Mouse (Mus musculus): ENCODE results near the gene Mctp1. TPM values are rescaled to one million over a fixed set of nuclear protein-coding genes. Genes with fewer than 3 reads are reported as not detected.

Mctp1 gene
- total and polyA plus RNA-seq, 3 experiments = not detected

- Histone ChIP-seq H3K4me1 (ENCODE audit: control insufficient read depth in 1 of 2, insufficient read depth in 2 of 2, low read length in 2 of 2) (no peaks in the 10 kb centered on the region), H3K9ac (ENCODE audit: control insufficient read depth, low read depth, low read length, poor library complexity, severe bottlenecking) (no peak overlapping the region), H3K79me2 (ENCODE audit: control insufficient read depth, insufficient read depth, low read length, poor library complexity) (no peaks in the 10 kb centered on the region), H3K9me3 (replicated peaks; ENCODE audit: insufficient read depth, low read length) (no peaks in the 10 kb centered on the region), H3K4me3 (ENCODE audit: control insufficient read depth in 1 of 2, insufficient read depth in 1 of 2, low read depth in 2 of 2, low read length in 2 of 2) (no peak overlapping the region), H3K27ac (ENCODE audit: control insufficient read depth, low read depth, low read length) (no peak overlapping the region), H3K36me3 (ENCODE audit: control insufficient read depth in 1 of 2, insufficient read depth in 2 of 2, low read length in 2 of 2) (no peaks in the 10 kb centered on the region), H3K27me3 (ENCODE audit: control insufficient read depth in 1 of 2, insufficient read depth in 2 of 2, low read length in 2 of 2) (no peaks in the 10 kb centered on the region)
- DNase-seq (ENCODE audit: low read depth, low spot score) = no peak
- TF ChIP-seq USF2 (IDR thresholded peaks at IDR 0.05; ENCODE audit: borderline replicate concordance in 1 of 2, insufficient read depth in 1 of 2, low read depth in 1 of 2, low read length in 2 of 2) = no peak
- no peak for TF ChIP-seq MAZ (IDR thresholded peaks at IDR 0.05; ENCODE audit: low read depth, low read length)
- no peak for TF ChIP-seq ZC3H11A (IDR thresholded peaks at IDR 0.05; ENCODE audit: low read depth, low read length)
- no peak for TF ChIP-seq NRF1 (IDR thresholded peaks at IDR 0.05; ENCODE audit: insufficient read depth, low read depth, low read length, poor library complexity, severe bottlenecking)
- no peak for TF ChIP-seq RAD21 (IDR thresholded peaks at IDR 0.05; ENCODE audit: low read depth, low read length)
- no peak for TF ChIP-seq E2F4 (IDR thresholded peaks at IDR 0.05; ENCODE audit: borderline replicate concordance, low read depth, low read length)
- no peak for TF ChIP-seq TCF12 (IDR thresholded peaks at IDR 0.05; ENCODE audit: low read depth, low read length)
- TF ChIP-seq KAT2A (conservative IDR thresholded peaks at IDR 0.05; ENCODE audit: low read depth, low read length) = no peak
Measured at GRCm38 (mm10) chr13:76932933-76933332, 548.6 kb downstream of the Mctp1 start.

GRCm38 (mm10) chr13:76949234-76949633 is 564.9 kb downstream of the Mctp1 start:
- DNase-seq (ENCODE audit: low read depth, low spot score) = no peak
- TF ChIP-seq MAZ (IDR thresholded peaks at IDR 0.05; ENCODE audit: low read depth, low read length) = no peak
- no peak for TF ChIP-seq TBP (IDR thresholded peaks at IDR 0.05; ENCODE audit: low read depth, low read length)
- TF ChIP-seq TCF12 (IDR thresholded peaks at IDR 0.05; ENCODE audit: low read depth, low read length) = no peak
- no peak for TF ChIP-seq RCOR1 (IDR thresholded peaks at IDR 0.05; ENCODE audit: low read depth, low read length)
- H3K79me2 ChIP-seq (ENCODE audit: control insufficient read depth, insufficient read depth, low read length, poor library complexity) = no peaks in the 10 kb centered on the region
- no peaks in the 10 kb centered on the region for H3K36me3 ChIP-seq (ENCODE audit: control insufficient read depth in 1 of 2, insufficient read depth in 2 of 2, low read length in 2 of 2)
- no peak overlapping the region for H3K4me3 ChIP-seq (ENCODE audit: control insufficient read depth in 1 of 2, insufficient read depth in 1 of 2, low read depth in 2 of 2, low read length in 2 of 2)
- H3K27me3 ChIP-seq (ENCODE audit: control insufficient read depth in 1 of 2, insufficient read depth in 2 of 2, low read length in 2 of 2) = no peaks in the 10 kb centered on the region
- H3K9me3 ChIP-seq (replicated peaks; ENCODE audit: insufficient read depth, low read length) = no peaks in the 10 kb centered on the region
- no peak overlapping the region for H3K9ac ChIP-seq (ENCODE audit: control insufficient read depth, low read depth, low read length, poor library complexity, severe bottlenecking)
- H3K4me1 ChIP-seq (ENCODE audit: control insufficient read depth in 1 of 2, insufficient read depth in 2 of 2, low read length in 2 of 2) = no peaks in the 10 kb centered on the region
- no peak overlapping the region for H3K27ac ChIP-seq (ENCODE audit: control insufficient read depth, low read depth, low read length)

- DNase-seq (ENCODE audit: low read depth, low spot score) = no peak
- no peak for TF ChIP-seq TAL1 (IDR thresholded peaks at IDR 0.05; ENCODE audit: low read length)
- TF ChIP-seq MAFK (IDR thresholded peaks at IDR 0.05; ENCODE audit: borderline replicate concordance, low read depth, low read length) = peak; percentile 31; the same call in 1 of the 2 replicates
- no peak for TF ChIP-seq RAD21 (IDR thresholded peaks at IDR 0.05; ENCODE audit: low read depth, low read length)
- H3K27me3 ChIP-seq (ENCODE audit: control insufficient read depth in 1 of 2, insufficient read depth in 2 of 2, low read length in 2 of 2) = no peaks in the 10 kb centered on the region
- no peak overlapping the region for H3K4me3 ChIP-seq (ENCODE audit: control insufficient read depth in 1 of 2, insufficient read depth in 1 of 2, low read depth in 2 of 2, low read length in 2 of 2)
- H3K4me1 ChIP-seq (ENCODE audit: control insufficient read depth in 1 of 2, insufficient read depth in 2 of 2, low read length in 2 of 2) = no peaks in the 10 kb centered on the region; a peak in 1 of 4 replicates
- no peaks in the 10 kb centered on the region for H3K9me3 ChIP-seq (replicated peaks; ENCODE audit: insufficient read depth, low read length)
- H3K79me2 ChIP-seq (ENCODE audit: control insufficient read depth, insufficient read depth, low read length, poor library complexity) = no peaks in the 10 kb centered on the region
- H3K9ac ChIP-seq (ENCODE audit: control insufficient read depth, low read depth, low read length, poor library complexity, severe bottlenecking) = no peak overlapping the region
- H3K27ac ChIP-seq (ENCODE audit: control insufficient read depth, low read depth, low read length) = no peak overlapping the region
- H3K36me3 ChIP-seq (ENCODE audit: control insufficient read depth in 1 of 2, insufficient read depth in 2 of 2, low read length in 2 of 2) = no peaks in the 10 kb centered on the region
Measured at GRCm38 (mm10) chr13:76967588-76967987, 583.3 kb downstream of the Mctp1 start.
